8 mouse cellular contexts compared by ENCODE assay signal in the genomic region with DNA sequence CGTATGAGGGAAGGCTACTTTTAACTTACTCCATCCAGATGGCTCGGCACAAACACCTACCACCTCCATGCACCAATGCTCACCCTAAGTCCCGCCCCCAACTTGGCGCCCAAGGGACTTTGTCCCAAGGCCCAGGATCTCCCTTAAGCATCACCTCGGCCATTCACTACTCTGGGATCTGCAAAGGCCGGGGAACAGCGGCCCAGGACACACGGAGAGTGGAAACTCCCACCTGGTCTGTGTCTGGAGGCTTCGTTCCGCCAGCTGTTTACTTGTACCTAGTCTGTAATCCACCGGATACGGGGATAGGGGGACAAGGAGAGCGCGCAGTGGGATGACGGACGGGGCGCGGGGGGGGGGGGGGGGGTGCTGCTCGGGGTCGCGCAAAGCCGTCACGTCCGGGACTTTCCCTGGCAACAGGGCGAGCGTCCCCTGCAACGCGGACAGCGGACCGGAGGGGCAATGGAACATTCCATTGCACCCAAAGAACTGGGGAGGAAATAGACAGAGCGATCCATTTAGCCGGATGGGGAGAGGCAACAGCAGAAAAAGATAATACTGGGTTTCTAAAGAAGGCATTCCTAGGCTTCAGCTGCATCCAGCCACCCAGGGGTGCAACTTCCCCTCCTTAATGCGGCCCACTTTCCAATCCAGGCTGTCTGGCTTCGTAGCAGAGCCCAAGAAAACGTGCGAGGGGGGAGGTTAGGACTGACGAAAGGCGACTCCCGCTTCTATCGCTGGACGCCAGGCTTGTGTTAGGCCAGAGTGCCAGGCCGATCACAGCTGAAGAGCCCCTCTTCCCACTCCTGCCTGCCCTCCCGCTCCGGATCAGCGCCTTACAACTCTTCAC. TPM values are rescaled to one million over a fixed set of nuclear protein-coding genes. Genes with fewer than 3 reads are reported as not detected.
A peak's percentile ranks its signal among the peaks of the same experiment; 100 is the strongest.
DNase-seq lines count a peak whose midpoint lies in the region; ATAC-seq and TF ChIP-seq lines count a peak whose summit lies in the region.

No protein-coding gene starts in this region.

- H3K4me3 ChIP-seq in C2C12 (ENCODE audit: insufficient read depth, poor library complexity, severe bottlenecking), result peak overlapping the region; percentile 32
- peak overlapping the region; percentile 69 for H3K4me3 ChIP-seq in bone marrow macrophage, adult 2 months (ENCODE audit: insufficient read depth, low read length)
- peak overlapping the region; percentile 70 for H3K4me3 ChIP-seq in heart, embryonic 10.5 days
- peak overlapping the region; percentile 74 for H3K4me3 ChIP-seq in midbrain, postnatal 0 days (ENCODE audit: low read depth, low read length)

- peaks cover 22% of the 10 kb centered on the region for H3K4me1 ChIP-seq in bone marrow macrophage, adult 2 months (ENCODE audit: control insufficient read depth, insufficient read depth, low read length)
- H3K4me1 ChIP-seq in heart, embryonic 10.5 days, result peaks cover 53% of the 10 kb centered on the region
- H3K4me1 ChIP-seq in midbrain, postnatal 0 days (ENCODE audit: insufficient read depth, low read length), result peaks cover 20% of the 10 kb centered on the region

- peak; percentile 96 for DNase-seq in heart, embryonic 10.5 days (ENCODE audit: low spot score)
- DNase-seq in kidney, adult 9 months, result peak; percentile 95
- peak; percentile 83 for DNase-seq in liver
- DNase-seq in midbrain, postnatal 0 days (ENCODE audit: low spot score), result peak; percentile 95
- peak; percentile 62 to 69 for DNase-seq in spleen, postnatal 36 days (ENCODE audit: low spot score in 2 of 2)

- no peaks in the 10 kb centered on the region for H3K36me3 ChIP-seq in C2C12 (ENCODE audit: control insufficient read depth, insufficient read depth)
- H3K36me3 ChIP-seq in heart, embryonic 10.5 days, result peaks cover 24% of the 10 kb centered on the region
- peaks cover 7% of the 10 kb centered on the region for H3K36me3 ChIP-seq in midbrain, postnatal 0 days (ENCODE audit: insufficient read depth, low read length)

- WGBS in heart, embryonic 10.5 days, result 0% methylated on average over 45 of the region's 45 CpGs
- WGBS in midbrain, postnatal 0 days, result under 1% methylated on average over 37 of the region's 45 CpGs

- H3K79me3 ChIP-seq in C2C12 (ENCODE audit: low read depth), result no peaks in the 10 kb centered on the region

- no peak for TF ChIP-seq CTCF in C2C12 (IDR thresholded peaks at IDR 0.05; ENCODE audit: control insufficient read depth, insufficient read depth, insufficient read length)
- no peak for TF ChIP-seq CTCF in bone marrow macrophage, adult 2 months (IDR thresholded peaks at IDR 0.05; ENCODE audit: low read depth, low read length)
- TF ChIP-seq CTCF in midbrain, postnatal 0 days (IDR thresholded peaks at IDR 0.05), result no peak; the same call in 1 of the 2 replicates

- H3K79me2 ChIP-seq in C2C12 (ENCODE audit: control insufficient read depth, insufficient read depth), result no peaks in the 10 kb centered on the region

- peak overlapping the region; percentile 65 for H3K9ac ChIP-seq in midbrain, postnatal 0 days (replicated peaks; ENCODE audit: low read length, poor library complexity, severe bottlenecking)

- H3K27ac ChIP-seq in bone marrow macrophage, adult 2 months (ENCODE audit: insufficient read depth, low read depth, low read length), result peak overlapping the region; percentile 96
- H3K27ac ChIP-seq in heart, embryonic 10.5 days, result peak overlapping the region; percentile 93
- peak overlapping the region; percentile 92 for H3K27ac ChIP-seq in midbrain, postnatal 0 days (ENCODE audit: low read depth, low read length)

- peak overlapping the region; percentile 89 for H3K4me2 ChIP-seq in midbrain, postnatal 0 days (ENCODE audit: low read depth, low read length, poor library complexity, severe bottlenecking)

- peak; percentile 59 for ATAC-seq in erythroblast, adult 5-6 weeks (replicated peaks; ENCODE audit: low FRiP score, poor library complexity, severe bottlenecking)
- ATAC-seq in midbrain, postnatal 0 days (ENCODE audit: low FRiP score), result peak; percentile 80

- H3K9me3 ChIP-seq in heart, embryonic 10.5 days, result no peaks in the 10 kb centered on the region
- H3K9me3 ChIP-seq in midbrain, postnatal 0 days (ENCODE audit: low read length), result no peaks in the 10 kb centered on the region

- H3K27me3 ChIP-seq in C2C12 (ENCODE audit: control insufficient read depth, insufficient read depth, insufficient read length), result peaks cover 23% of the 10 kb centered on the region
- peaks cover 43% of the 10 kb centered on the region for H3K27me3 ChIP-seq in heart, embryonic 10.5 days (ENCODE audit: insufficient read depth, poor library complexity, severe bottlenecking)
- H3K27me3 ChIP-seq in midbrain, postnatal 0 days (ENCODE audit: insufficient read depth, low read length), result no peaks in the 10 kb centered on the region

- no peak; the same call in 1 of the 2 replicates for TF ChIP-seq POLR2A in bone marrow macrophage, adult 2 months (IDR thresholded peaks at IDR 0.05; ENCODE audit: borderline replicate concordance, low read depth, low read length)

- peak overlapping the region; percentile 75 for H3ac ChIP-seq in C2C12 (ENCODE audit: control insufficient read depth, insufficient read length, low read depth)

TF ChIP-seq in C2C12, 6 proteins besides CTCF, POLR2A, EP300 and RAD21:
- TF ChIP-seq MAX (IDR thresholded peaks at IDR 0.05) (peak; percentile 55), USF1 (IDR thresholded peaks at IDR 0.05; ENCODE audit: low read depth) (no peak)

RNA-seq across cellular contexts. Expression of a gene that starts 1.0 kb away (rescaled TPM):
- 12.7 TPM for polyA plus RNA-seq in C2C12 (2012; fragmentation: generic; extraction: Trizol)
- 101 and 118 TPM in 2 replicates for polyA plus RNA-seq in bone marrow macrophage, adult 2 months (2012; ENCODE audit: insufficient read depth, insufficient read length, missing spikeins)
- total RNA-seq in erythroblast, adult 5-6 weeks (2015; ENCODE audit: low replicate concordance), result 13.6 and 21.3 TPM in 2 replicates
- 2.9 and 3.3 TPM in 2 replicates for total RNA-seq in erythroblast, adult 5-6 weeks (2017; ENCODE audit: low replicate concordance)
- 24.3 and 27.5 TPM in 2 replicates for polyA plus RNA-seq in heart, embryonic 10.5 days (2016; fragmentation: Nextera tagmentation; extraction: Ambion mirVana)
- total RNA-seq in midbrain, postnatal 0 days (2014; rRNA removed), result 21.1 and 31.0 TPM in 2 replicates
- 18.0 and 20.8 TPM in 2 replicates for polyA plus RNA-seq in midbrain, postnatal 0 days (2015; fragmentation: Nextera tagmentation; extraction: Ambion mirVana)

RNA-seq across cellular contexts. Expression of a gene that starts 2.0 kb away (rescaled TPM):
- not detected for polyA plus RNA-seq in C2C12 (2012; fragmentation: generic; extraction: Trizol)
- polyA plus RNA-seq in bone marrow macrophage, adult 2 months (2012; ENCODE audit: insufficient read depth, insufficient read length, missing spikeins), result 0.76 and 1.3 TPM in 2 replicates
- total RNA-seq in erythroblast, adult 5-6 weeks (2015; ENCODE audit: low replicate concordance), result not detected in 2 replicates
- total RNA-seq in erythroblast, adult 5-6 weeks (2017; ENCODE audit: low replicate concordance), result not detected in 2 replicates
- 0.11 TPM in 1 of 2 replicates, not detected in the other for polyA plus RNA-seq in heart, embryonic 10.5 days (2016; fragmentation: Nextera tagmentation; extraction: Ambion mirVana)
- total RNA-seq in midbrain, postnatal 0 days (2014; rRNA removed), result 9.1 and 15.1 TPM in 2 replicates
- polyA plus RNA-seq in midbrain, postnatal 0 days (2015; fragmentation: Nextera tagmentation; extraction: Ambion mirVana), result 13.3 and 14.0 TPM in 2 replicates

RNA-seq across cellular contexts. Expression of a gene that starts 11.5 kb away (rescaled TPM):
- polyA plus RNA-seq in C2C12 (2012; fragmentation: generic; extraction: Trizol), result 0.22 TPM
- 4.9 and 9.0 TPM in 2 replicates for polyA plus RNA-seq in bone marrow macrophage, adult 2 months (2012; ENCODE audit: insufficient read depth, insufficient read length, missing spikeins)
- total RNA-seq in erythroblast, adult 5-6 weeks (2015; ENCODE audit: low replicate concordance), result 2.3 TPM in 1 of 2 replicates, not detected in the other
- total RNA-seq in erythroblast, adult 5-6 weeks (2017; ENCODE audit: low replicate concordance), result 0.34 TPM in 1 of 2 replicates, not detected in the other
- polyA plus RNA-seq in heart, embryonic 10.5 days (2016; fragmentation: Nextera tagmentation; extraction: Ambion mirVana), result 0.49 and 1.7 TPM in 2 replicates
- 3.2 and 6.0 TPM in 2 replicates for total RNA-seq in midbrain, postnatal 0 days (2014; rRNA removed)
- polyA plus RNA-seq in midbrain, postnatal 0 days (2015; fragmentation: Nextera tagmentation; extraction: Ambion mirVana), result 4.9 and 5.0 TPM in 2 replicates

RNA-seq across cellular contexts. Expression of a gene that starts 17.2 kb away (rescaled TPM):
- 9.9 TPM for polyA plus RNA-seq in C2C12 (2012; fragmentation: generic; extraction: Trizol)
- polyA plus RNA-seq in bone marrow macrophage, adult 2 months (2012; ENCODE audit: insufficient read depth, insufficient read length, missing spikeins), result 22.4 and 22.9 TPM in 2 replicates
- not detected in 2 replicates for total RNA-seq in erythroblast, adult 5-6 weeks (2015; ENCODE audit: low replicate concordance)
- 0.42 and 3.9 TPM in 2 replicates for total RNA-seq in erythroblast, adult 5-6 weeks (2017; ENCODE audit: low replicate concordance)
- 12.6 TPM in 2 replicates for polyA plus RNA-seq in heart, embryonic 10.5 days (2016; fragmentation: Nextera tagmentation; extraction: Ambion mirVana)
- total RNA-seq in midbrain, postnatal 0 days (2014; rRNA removed), result 6.2 and 7.2 TPM in 2 replicates
- 10.7 and 12.9 TPM in 2 replicates for polyA plus RNA-seq in midbrain, postnatal 0 days (2015; fragmentation: Nextera tagmentation; extraction: Ambion mirVana)

RNA-seq across cellular contexts. Expression of a gene that starts 19.6 kb away (rescaled TPM):
- polyA plus RNA-seq in C2C12 (2012; fragmentation: generic; extraction: Trizol), result 38.3 TPM
- 42.6 and 62.7 TPM in 2 replicates for polyA plus RNA-seq in bone marrow macrophage, adult 2 months (2012; ENCODE audit: insufficient read depth, insufficient read length, missing spikeins)
- 4.2 and 6.9 TPM in 2 replicates for total RNA-seq in erythroblast, adult 5-6 weeks (2015; ENCODE audit: low replicate concordance)
- total RNA-seq in erythroblast, adult 5-6 weeks (2017; ENCODE audit: low replicate concordance), result 4.0 and 6.1 TPM in 2 replicates
- 74.0 and 76.8 TPM in 2 replicates for polyA plus RNA-seq in heart, embryonic 10.5 days (2016; fragmentation: Nextera tagmentation; extraction: Ambion mirVana)
- 47.9 and 57.4 TPM in 2 replicates for total RNA-seq in midbrain, postnatal 0 days (2014; rRNA removed)
- polyA plus RNA-seq in midbrain, postnatal 0 days (2015; fragmentation: Nextera tagmentation; extraction: Ambion mirVana), result 83.0 and 86.0 TPM in 2 replicates

Comparison
In these comparisons a context has a peak if more than half of its experiments do, and no peak if none do; other contexts are left out.
1. Peak in every context shown above with its lines: DNase-seq, ATAC-seq, H3K4me3 ChIP-seq and H3K27ac ChIP-seq.